Mouse (Mus musculus): ENCODE results near the gene Dennd4b. TPM values are rescaled to one million over a fixed set of nuclear protein-coding genes. Genes with fewer than 3 reads are reported as not detected.
A peak's percentile ranks its signal among the peaks of the same experiment; 100 is the strongest.

The Dennd4b gene
- polyA plus RNA-seq, 1 experiment from 2014 or later: 6.1 TPM

- Histone ChIP-seq H3K4me1 (ENCODE audit: insufficient read depth) (0 out of 2 replicates have a peak, but pooled peaks cover 5% of the 10 kb centered on the region), H3K4me2 (no peak overlapping the region), H3K36me3 (ENCODE audit: insufficient read depth) (peaks cover 29% of the 10 kb centered on the region), H3K27me3 (ENCODE audit: insufficient read depth, low read length) (no peaks in the 10 kb centered on the region), H3K4me3 (ENCODE audit: low read depth, low read length) (no peak overlapping the region), H3K9ac (no peak overlapping the region), H3K27ac (ENCODE audit: low read depth) (no peak overlapping the region), H3K9me3 (ENCODE audit: low read depth, low read length) (no peaks in the 10 kb centered on the region)
- no peak for ATAC-seq (ENCODE audit: insufficient read depth)
- no peak for DNase-seq
- TF ChIP-seq CTCF (IDR thresholded peaks at IDR 0.05; ENCODE audit: low read depth): no peak
- 56% methylated on average over 3 of the region's 3 CpGs for WGBS
Observed at GRCm38 (mm10) chr3:90222941-90223340, 42.0 kb upstream of the Dennd4b start.

GRCm38 (mm10) chr3:90224331-90224730 is 40.7 kb upstream of the Dennd4b start:
- no peak overlapping the region for H3K4me2 ChIP-seq
- TF ChIP-seq CTCF (IDR thresholded peaks at IDR 0.05; ENCODE audit: low read depth): no peak
- peaks cover 29% of the 10 kb centered on the region for H3K36me3 ChIP-seq (ENCODE audit: insufficient read depth)
- no peak overlapping the region for H3K9ac ChIP-seq
- H3K27ac ChIP-seq (ENCODE audit: low read depth): no peak overlapping the region
- ATAC-seq (ENCODE audit: insufficient read depth): no peak
- H3K27me3 ChIP-seq (ENCODE audit: insufficient read depth, low read length): no peaks in the 10 kb centered on the region
- WGBS: 72% methylated on average over 10 of the region's 10 CpGs
- H3K9me3 ChIP-seq (ENCODE audit: low read depth, low read length): no peaks in the 10 kb centered on the region
- 0 out of 2 replicates have a peak, but pooled peaks cover 5% of the 10 kb centered on the region for H3K4me1 ChIP-seq (ENCODE audit: insufficient read depth)
- no peak overlapping the region for H3K4me3 ChIP-seq (ENCODE audit: low read depth, low read length)
- DNase-seq: no peak

- Histone ChIP-seq H3K9me3 (ENCODE audit: low read depth, low read length) (no peaks in the 10 kb centered on the region), H3K27me3 (ENCODE audit: insufficient read depth, low read length) (no peaks in the 10 kb centered on the region), H3K4me2 (peak overlapping the region; percentile 70), H3K36me3 (ENCODE audit: insufficient read depth) (peaks cover 28% of the 10 kb centered on the region), H3K4me1 (ENCODE audit: insufficient read depth) (no peaks in the 10 kb centered on the region), H3K27ac (ENCODE audit: low read depth) (peak overlapping the region; percentile 19; the same call in 1 of the 2 replicates), H3K4me3 (ENCODE audit: low read depth, low read length) (peak overlapping the region; percentile 57), H3K9ac (peak overlapping the region; percentile 74)
- 9% methylated on average over 8 of the region's 8 CpGs for WGBS
- TF ChIP-seq CTCF (IDR thresholded peaks at IDR 0.05; ENCODE audit: low read depth): no peak
- DNase-seq (no peak), ATAC-seq (ENCODE audit: insufficient read depth) (no peak)
Observed at GRCm38 (mm10) chr3:90231075-90231474, 33.9 kb upstream of the Dennd4b start.

GRCm38 (mm10) chr3:90231507-90232333 is 33.3 kb upstream of the Dennd4b start, which contains the start of gene Jtb:
Gene Jtb, plus strand, starts transcription at chr3:90231597.
- H3K27ac ChIP-seq (ENCODE audit: low read depth): peak within 1 kb of the TSS; percentile 79
- no peak for TF ChIP-seq CTCF (IDR thresholded peaks at IDR 0.05; ENCODE audit: low read depth)
- no peaks in the 10 kb centered on the region for H3K27me3 ChIP-seq (ENCODE audit: insufficient read depth, low read length)
- DNase-seq: peak; percentile 96
- peak within 1 kb of the TSS; percentile 74 for H3K9ac ChIP-seq
- WGBS: under 1% methylated on average over 61 of the region's 61 CpGs
- peak within 1 kb of the TSS; percentile 57 for H3K4me3 ChIP-seq (ENCODE audit: low read depth, low read length)
- no peaks in the 10 kb centered on the region for H3K9me3 ChIP-seq (ENCODE audit: low read depth, low read length)
- H3K4me2 ChIP-seq: peak within 1 kb of the TSS; percentile 70
- ATAC-seq (ENCODE audit: insufficient read depth): peak; percentile 96
- H3K36me3 ChIP-seq (ENCODE audit: insufficient read depth): peaks cover 30% of the 10 kb centered on the region
- no peaks in the 10 kb centered on the region for H3K4me1 ChIP-seq (ENCODE audit: insufficient read depth)

- H3K4me3 ChIP-seq (ENCODE audit: low read depth, low read length): no peak overlapping the region
- no peak overlapping the region for H3K9ac ChIP-seq
- no peak overlapping the region for H3K27ac ChIP-seq (ENCODE audit: low read depth)
- H3K4me1 ChIP-seq (ENCODE audit: insufficient read depth): peaks cover 5% of the 10 kb centered on the region; the same call in 1 of the 2 replicates
- ATAC-seq (ENCODE audit: insufficient read depth): no peak
- H3K27me3 ChIP-seq (ENCODE audit: insufficient read depth, low read length): no peaks in the 10 kb centered on the region
- H3K36me3 ChIP-seq (ENCODE audit: insufficient read depth): peaks cover 4% of the 10 kb centered on the region; the same call in 1 of the 2 replicates
- DNase-seq: no peak
- no peak overlapping the region for H3K4me2 ChIP-seq
- WGBS: 91% methylated on average over 2 of the region's 2 CpGs
- TF ChIP-seq CTCF (IDR thresholded peaks at IDR 0.05; ENCODE audit: low read depth): no peak
- no peaks in the 10 kb centered on the region for H3K9me3 ChIP-seq (ENCODE audit: low read depth, low read length)
Observed at GRCm38 (mm10) chr3:90241251-90241650, 23.7 kb upstream of the Dennd4b start.

- DNase-seq (no peak), ATAC-seq (ENCODE audit: insufficient read depth) (no peak)
- Histone ChIP-seq H3K27me3 (ENCODE audit: insufficient read depth, low read length) (no peaks in the 10 kb centered on the region), H3K9ac (no peak overlapping the region), H3K4me2 (no peak overlapping the region), H3K4me3 (ENCODE audit: low read depth, low read length) (no peak overlapping the region), H3K27ac (ENCODE audit: low read depth) (no peak overlapping the region), H3K9me3 (ENCODE audit: low read depth, low read length) (no peaks in the 10 kb centered on the region), H3K36me3 (ENCODE audit: insufficient read depth) (no peaks in the 10 kb centered on the region), H3K4me1 (ENCODE audit: insufficient read depth) (peaks cover 5% of the 10 kb centered on the region; the same call in 1 of the 2 replicates)
- 84% methylated on average over 10 of the region's 10 CpGs for WGBS
- no peak for TF ChIP-seq CTCF (IDR thresholded peaks at IDR 0.05; ENCODE audit: low read depth)
Observed at GRCm38 (mm10) chr3:90241669-90242358, 23.2 kb upstream of the Dennd4b start.

Measured in lung, embryonic 14.5 days (tissue).